Mouse (Mus musculus) cerebellum, adult 18-20 months (tissue): ENCODE measurements at regions not wholly inside any gene's neighbourhood (a gene's known extent, or its start where the extent isn't known, plus 50 kb on each side); places are given as distances from the start of the nearest gene placed in this dataset.

Experiments
- DNase-seq, 2 experiments: peaks; one replicate each; pipeline ENCODE4 v3.0.0; 2021

- DNase-seq: no peak
These were observed 59.1 kb upstream of the Npvf start for GRCm38 (mm10) chr6:50713297-50713696.

- no peak for DNase-seq
These were observed 64.4 kb upstream of the Npvf start for GRCm38 (mm10) chr6:50718631-50719030.

- no peak for DNase-seq
These were observed 66.1 kb upstream of the Npvf start for GRCm38 (mm10) chr6:50720346-50720745.

DNA sequence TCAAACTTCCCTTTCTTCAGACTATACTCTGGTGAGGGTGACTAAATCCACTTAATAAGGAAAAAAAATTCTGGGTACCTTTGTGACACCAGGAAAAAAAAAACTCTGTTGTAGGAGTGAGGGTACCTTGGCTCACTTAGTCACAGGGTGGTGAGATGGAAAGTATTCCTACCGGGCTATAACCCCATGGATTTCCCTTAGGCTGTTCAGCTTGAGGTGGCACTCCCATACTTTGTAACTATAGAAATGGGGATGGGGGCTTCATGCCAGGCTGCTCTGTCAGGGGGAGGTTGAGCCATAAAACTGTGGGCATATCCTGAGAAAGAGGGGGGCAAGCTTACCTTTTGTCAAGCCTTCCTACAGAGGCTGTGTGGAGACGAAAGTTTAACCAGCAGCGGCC is 71.4 kb upstream of the Npvf start:
- no peak for DNase-seq

GRCm38 (mm10) chr6:50726166-50726591 is 71.9 kb upstream of the Npvf start:
- no peak for DNase-seq

DNA sequence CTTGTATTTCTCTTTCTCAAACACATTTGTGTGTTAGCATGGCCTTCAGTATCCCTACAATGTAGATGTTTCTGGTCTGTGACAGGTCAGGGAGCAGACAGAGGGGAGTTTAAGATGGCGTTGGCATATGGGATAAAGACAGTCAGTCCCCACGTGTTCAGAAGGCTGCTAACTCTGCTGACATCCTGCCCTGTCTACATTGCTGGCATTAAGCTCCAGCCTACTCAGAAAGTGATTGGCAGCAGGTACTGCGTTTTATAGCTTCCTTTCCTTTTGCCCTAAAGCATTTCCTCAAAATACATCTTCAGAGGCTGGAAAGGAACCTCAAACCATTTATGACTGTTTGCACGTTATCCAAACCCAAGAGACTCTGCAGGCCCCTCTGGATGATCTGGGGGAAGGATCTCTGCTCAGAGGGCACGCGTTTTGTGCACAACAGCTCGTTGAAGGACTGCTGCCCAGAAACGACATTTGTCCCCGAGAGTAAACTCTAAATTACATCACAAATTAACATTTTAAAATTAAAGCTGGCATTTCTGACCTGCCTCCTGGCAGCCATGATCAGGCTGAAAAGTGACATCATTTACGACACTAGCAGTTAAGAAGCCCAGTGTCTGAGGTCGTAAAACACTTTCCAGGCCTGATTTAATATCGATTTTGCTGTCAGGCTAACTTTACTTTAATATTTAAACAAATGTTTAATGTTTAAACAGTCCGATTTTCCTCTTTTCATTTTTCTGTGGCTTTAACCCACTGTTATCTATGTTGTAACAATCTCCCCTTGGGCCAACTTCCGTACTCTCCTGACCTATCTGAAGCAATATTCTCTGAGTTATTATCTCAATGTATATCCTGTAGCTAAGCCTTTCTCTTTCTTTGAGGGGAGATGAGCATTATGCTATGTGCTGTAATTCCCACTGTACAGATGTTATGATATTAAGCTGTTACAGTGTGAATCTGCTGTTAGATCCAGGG is 76.8 kb upstream of the Npvf start:
- DNase-seq: no peak

GRCm38 (mm10) chr6:50734701-50735100 is 80.5 kb upstream of the Npvf start:
- DNase-seq: no peak

DNA sequence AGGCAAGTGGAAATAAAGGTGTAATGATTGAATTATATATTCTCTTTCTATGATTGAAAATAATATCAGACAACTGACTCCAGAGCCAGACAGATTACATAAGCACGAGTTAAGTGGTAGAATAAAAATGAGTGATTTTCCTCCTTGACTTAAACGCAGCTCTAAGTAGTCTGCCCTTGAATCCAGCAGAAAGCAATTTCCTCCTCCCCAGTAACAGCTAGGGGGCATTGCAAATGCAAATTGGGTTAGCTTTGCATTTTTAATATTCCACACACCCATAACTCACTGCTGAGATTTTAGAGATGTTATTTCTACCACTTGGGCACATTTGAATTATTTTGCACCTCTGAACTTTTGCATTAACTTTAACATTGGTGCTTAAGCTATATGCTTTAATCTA is 81.6 kb upstream of the Npvf start:
- DNase-seq: no peak

DNA sequence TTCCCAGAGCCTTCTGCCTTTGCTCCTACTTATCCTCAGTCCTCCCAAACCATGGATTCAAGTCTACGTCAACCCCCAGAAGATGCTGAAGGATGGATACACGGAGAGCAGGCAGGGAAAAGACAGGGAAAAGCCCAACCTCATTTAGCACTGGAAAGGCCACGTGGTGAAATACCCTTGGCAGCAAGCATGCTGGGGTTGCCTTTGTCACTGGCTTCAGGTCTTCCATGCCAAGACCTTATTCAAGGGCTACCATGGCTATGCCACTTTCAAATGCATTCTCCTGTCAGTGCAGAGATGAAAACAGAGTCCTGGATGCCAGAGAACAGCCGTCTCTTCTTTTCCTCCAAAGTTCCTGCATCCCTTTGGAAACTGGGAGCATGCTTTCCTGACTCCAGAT is 87.8 kb upstream of the Npvf start:
- no peak for DNase-seq

DNA sequence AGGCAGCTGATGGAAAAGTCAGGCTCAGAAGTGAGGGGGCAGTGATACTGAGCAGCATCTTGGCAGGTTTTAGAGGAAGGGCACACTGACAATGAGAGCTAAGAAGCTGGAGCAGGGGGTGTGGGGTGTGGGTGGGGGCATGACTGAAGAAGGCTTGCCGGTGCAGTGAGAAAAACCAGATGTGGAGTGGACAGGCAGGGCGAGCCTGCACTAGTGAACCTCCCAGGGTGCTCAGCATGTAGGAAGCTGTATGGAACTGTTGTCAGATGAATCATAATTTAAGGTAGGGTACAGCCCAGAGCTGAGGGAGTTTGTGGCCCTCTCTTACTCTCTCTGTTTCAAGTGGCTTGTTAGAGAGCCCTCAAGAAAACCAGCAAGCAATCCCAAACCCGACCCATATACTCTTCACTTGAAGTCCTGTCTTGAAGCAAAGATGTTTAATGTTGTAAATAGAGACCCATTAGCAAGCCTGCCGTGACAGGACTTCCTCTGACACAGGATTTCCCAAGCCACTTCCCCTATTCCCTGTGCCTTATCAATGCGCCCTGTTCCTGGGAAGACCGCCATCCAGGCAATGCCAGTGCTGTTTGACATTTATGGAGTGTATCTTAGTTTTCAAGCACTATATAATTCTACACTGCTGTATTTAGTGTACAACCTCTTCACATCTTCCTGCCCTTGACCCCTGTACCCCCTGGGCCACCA is 90.4 kb upstream of the Npvf start:
- DNase-seq: no peak

GRCm38 (mm10) chr6:50753151-50753550 is 98.9 kb upstream of the Npvf start:
- no peak for DNase-seq

- DNase-seq: no peak
These were observed 100.5 kb upstream of the Npvf start for GRCm38 (mm10) chr6:50754786-50755185.

DNA sequence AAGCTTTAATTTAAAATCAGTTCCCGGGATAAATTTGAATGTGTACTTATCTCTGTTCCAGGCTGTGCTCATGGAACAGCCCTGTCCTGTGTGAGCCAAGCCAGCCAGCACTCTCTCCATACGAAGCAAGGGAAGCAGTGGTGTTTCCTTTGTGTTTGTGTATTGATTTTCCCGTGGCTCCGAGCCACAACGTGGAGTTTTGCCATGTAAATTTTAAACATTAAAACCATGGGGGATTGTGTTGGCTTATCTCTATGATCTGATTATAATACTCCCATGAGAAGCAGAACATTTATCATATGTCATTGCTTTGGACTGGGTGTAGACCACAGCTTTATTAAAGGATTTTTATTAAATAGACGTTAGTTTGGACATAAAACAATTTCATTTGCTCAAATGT is 106.1 kb upstream of the Npvf start:
- no peak for DNase-seq

- DNase-seq: peak; percentile 12 to 19
These were observed 108.9 kb upstream of the Npvf start for GRCm38 (mm10) chr6:50763121-50763520.

DNA sequence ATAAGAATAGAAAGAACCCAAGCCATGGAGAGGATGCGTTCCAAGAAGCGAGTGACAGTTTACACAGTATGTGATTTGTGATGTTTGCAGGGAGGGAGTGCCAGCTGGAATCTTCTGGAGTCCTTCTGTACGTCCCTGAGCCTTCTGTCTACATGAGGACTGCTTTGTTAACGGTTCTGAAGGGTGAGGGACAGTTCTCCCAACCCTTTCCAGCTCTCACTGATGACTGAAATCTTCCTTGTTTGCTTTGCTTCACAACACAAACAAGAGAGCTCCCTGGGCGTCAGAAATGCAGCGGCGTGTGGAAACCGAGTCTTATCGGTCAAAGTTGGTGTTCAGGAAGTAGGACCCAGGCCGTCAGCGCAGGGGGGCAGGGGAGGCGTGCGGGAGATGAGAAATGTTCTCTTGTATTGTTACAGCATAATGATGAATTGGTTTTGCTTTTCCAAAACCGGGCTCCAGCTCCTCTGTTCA is 112.2 kb upstream of the Npvf start:
- DNase-seq: no peak

DNA sequence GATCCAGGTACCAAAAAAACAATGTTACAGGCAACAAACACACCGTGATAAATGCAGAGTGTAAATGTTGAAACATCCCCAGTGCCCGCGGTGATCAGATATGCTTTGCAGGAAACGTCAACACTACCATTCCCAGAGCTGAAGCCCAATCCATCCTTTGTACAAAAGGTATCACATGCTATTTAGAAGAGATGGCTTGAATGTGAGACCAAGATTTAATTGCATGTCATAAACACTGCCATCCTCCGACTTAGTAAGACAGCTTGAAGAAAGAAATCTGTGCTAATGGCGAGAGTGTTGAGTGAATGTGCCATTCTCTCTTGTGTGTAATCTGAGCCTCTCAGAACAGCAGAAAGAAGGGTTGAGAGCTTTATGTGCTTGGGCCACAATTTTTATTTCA is 112.9 kb upstream of the Npvf start:
- DNase-seq: no peak

DNA sequence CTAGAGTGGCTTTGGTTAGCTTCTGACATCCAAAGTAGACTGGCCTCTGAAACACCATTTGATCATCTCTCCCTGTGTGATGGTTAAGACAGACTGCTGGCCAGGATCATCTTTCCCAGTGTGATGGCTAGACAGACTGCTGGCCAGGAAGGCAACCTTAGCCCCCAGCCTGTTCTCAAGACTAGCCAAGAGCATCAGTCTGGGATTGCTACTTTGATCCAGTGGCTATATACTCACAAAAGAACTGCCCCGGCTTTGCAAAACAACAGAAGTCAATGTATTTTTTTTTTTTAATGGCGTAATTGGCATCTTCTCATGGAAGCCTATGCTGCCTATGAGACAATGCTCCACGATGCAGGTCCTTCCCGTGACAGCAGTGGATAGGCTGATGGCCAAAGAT is 113.6 kb upstream of the Npvf start:
- DNase-seq: no peak

- no peak for DNase-seq
These were observed 114.9 kb upstream of the Npvf start for GRCm38 (mm10) chr6:50769101-50769500.

DNA sequence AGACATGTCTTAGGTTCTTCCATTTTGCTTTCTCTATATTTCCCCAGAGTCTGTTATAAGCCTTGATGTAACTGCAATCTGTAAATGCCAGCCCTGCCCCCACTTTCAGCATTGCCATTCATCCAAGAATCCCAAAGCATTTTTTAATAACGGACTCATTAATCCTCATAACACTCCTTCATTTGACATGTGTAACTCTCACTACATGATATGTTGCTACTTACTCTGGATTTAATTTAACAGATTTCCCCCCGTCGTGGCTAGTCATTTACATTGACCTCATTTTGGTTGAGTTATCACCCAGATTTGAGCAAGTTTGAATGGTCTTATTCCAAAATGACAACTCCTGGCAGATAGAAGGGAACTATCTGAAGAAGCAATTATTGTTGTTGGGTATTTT is 116.2 kb upstream of the Npvf start:
- DNase-seq: no peak

- no peak for DNase-seq
These were observed 121.4 kb upstream of the Npvf start for GRCm38 (mm10) chr6:50775637-50776036.

DNA sequence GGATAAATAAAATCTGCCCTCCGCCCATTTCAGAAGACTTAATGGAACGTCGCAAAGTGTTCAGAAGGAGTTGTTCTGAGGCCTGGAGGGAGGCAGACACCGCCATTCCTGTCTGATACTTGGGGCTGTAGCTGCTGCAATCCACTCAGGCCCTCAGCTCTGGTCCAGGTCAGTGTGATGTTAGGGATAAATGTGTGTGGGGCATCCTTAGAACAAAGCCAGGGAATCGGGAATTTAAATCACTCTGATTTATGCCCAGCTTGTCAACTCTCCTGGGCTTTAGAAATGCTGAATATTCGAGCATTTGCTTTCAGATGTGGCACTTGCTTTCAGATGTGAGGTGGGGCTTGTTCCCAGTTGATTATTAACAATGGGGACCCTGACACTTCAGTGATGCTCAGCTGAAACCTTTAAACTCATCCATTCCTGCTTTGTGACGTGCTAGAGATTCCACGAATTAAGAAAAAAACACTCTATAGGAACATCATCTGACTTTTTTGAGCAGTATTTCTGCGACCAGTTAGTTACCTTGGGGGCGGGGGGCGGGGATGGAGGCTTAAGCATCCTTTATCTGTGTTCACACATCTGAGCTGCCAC is 122.1 kb upstream of the Npvf start:
- DNase-seq: no peak

DNA sequence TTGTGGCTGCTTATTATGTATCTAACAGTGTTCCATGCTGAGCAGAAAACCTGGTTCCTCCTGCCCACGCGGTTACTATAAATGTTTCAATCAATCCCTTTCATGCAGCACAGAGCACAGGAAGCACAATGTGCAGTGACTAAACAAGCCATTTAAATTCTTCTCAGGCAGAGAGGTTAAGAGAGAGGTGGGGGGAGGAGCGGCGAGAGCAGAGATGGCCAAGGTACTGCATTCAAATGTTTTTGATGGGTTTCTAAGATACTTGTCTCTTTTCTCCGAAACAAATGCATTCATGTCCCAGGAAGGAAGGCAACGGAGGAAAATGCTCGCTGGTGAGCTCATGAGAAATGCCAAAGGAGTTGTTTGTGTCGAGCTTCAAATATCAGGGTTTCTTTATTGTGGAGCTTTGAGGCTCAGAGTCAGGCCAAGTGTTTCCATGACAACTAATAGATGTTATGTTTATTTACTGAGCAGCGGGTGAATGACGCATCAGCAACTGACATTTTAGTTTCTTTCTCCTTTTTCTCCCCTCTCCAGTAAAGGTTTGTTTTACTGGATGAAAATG is 122.8 kb upstream of the Npvf start:
- DNase-seq: peak; percentile 14 to 25

- DNase-seq: no peak
These were observed 123.6 kb upstream of the Npvf start for GRCm38 (mm10) chr6:50777827-50778226.
